Mouse (Mus musculus) intestine, embryonic 16.5 days (tissue): ENCODE results near the gene Plcb2. TPM values are rescaled to one million over a fixed set of nuclear protein-coding genes. Genes with fewer than 3 reads are reported as not detected.
A peak's percentile ranks its signal among the peaks of the same experiment; 100 is the strongest.

Source experiments
- ATAC-seq: fragments of 200-750 bp; cut with Nextera tagmentation; 2 replicates; pipeline ENCODE4 v1.8.0; 2017; ENCODE audit warnings: moderate TSS enrichment, moderate library complexity
- H3K27ac ChIP-seq: fragments of 300-500 bp; sonication (generic); 2 replicates; pipeline ENCODE4 v1.5.1; 2014; ENCODE audit warnings: mild to moderate bottlenecking, low read length
- H3K27me3 ChIP-seq: fragments of 300-500 bp; sonication (generic); replicated peaks from 2 replicates; pipeline ENCODE4 v1.6.1; 2014; ENCODE audit warnings: low read length, control low read depth, mixed read lengths; ENCODE audit not compliant: control insufficient read depth, insufficient read depth
- H3K36me3 ChIP-seq: fragments of 300-500 bp; sonication (generic); 2 replicates; pipeline ENCODE4 v1.6.1; 2014; ENCODE audit warnings: low read length, control low read depth; ENCODE audit not compliant: control insufficient read depth, insufficient read depth
- H3K4me1 ChIP-seq: fragments of 300-500 bp; sonication (generic); 2 replicates; pipeline ENCODE4 v1.6.1; 2014; ENCODE audit warnings: low read length, control low read depth, mixed read lengths; ENCODE audit not compliant: control insufficient read depth, insufficient read depth
- H3K4me2 ChIP-seq: fragments of 300-500 bp; sonication (generic); 2 replicates; pipeline ENCODE4 v1.6.1; 2014; ENCODE audit warnings: low read depth, low read length, control low read depth
- H3K4me3 ChIP-seq: fragments of 300-500 bp; sonication (generic); 2 replicates; pipeline ENCODE4 v1.5.1; 2014; ENCODE audit warnings: mild to moderate bottlenecking, low read length
- H3K9ac ChIP-seq: fragments of 300-500 bp; sonication (generic); 2 replicates; pipeline ENCODE4 v1.6.1; 2014; ENCODE audit warnings: low read depth, low read length
- H3K9me3 ChIP-seq: fragments of 300-500 bp; sonication (generic); 2 replicates; pipeline ENCODE4 v1.6.1; 2016; ENCODE audit warnings: low read length, control low read depth; ENCODE audit not compliant: control insufficient read depth
- WGBS: fragments of 180-500 bp; shearing (Covaris S2); extraction: QIAGEN DNeasy Blood & Tissue Kit; methylation state at CpG from one replicate; pipeline ENCODE4 v1.1.7; 2014; 5-methylcytosine and 5-hydroxymethylcytosine counted together
- polyA plus RNA-seq: library from polyadenylated mRNA; unstranded; fragments of >200 nt; fragmentation: Nextera tagmentation; extraction: Ambion mirVana; gene quantifications from 2 replicates; pipeline ENCODE4 v1.2.1, GENCODE M21; 2015

Plcb2 gene
- polyA plus RNA-seq, 1 experiment from 2014 or later = 0.99 TPM

DNA sequence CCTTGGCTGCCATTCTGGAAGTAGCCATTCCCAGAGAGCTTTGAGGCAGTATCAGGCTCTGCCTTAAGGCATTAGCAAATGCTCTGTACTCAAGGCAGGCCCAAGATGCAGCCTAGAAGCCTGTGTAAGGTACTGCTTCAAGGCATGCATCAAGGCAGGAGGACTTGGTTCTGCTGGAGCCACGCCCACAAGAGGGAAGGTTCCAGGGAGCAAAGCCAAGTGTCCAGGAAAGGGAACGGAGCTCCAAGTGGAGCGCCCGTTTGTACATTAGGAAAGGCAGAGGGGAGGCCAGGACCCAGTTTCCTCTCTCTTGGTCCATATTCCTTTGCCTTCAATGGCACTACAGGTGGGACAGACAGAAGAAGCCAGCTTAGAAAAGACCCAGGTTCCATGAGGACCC, 19.8 kb downstream of the Plcb2 start:
- WGBS = 67% methylated on average over 4 of the region's 4 CpGs
- peaks cover 76% of the 10 kb centered on the region for H3K27me3 ChIP-seq

GRCm38 (mm10) chr2:118706436-118706835, 21.8 kb downstream of the Plcb2 start:
- peaks cover 82% of the 10 kb centered on the region for H3K27me3 ChIP-seq
- WGBS = 19% methylated on average over 6 of the region's 6 CpGs
- no peak for ATAC-seq
- no peak overlapping the region for H3K9ac ChIP-seq
- H3K27ac ChIP-seq = no peak overlapping the region
- no peaks in the 10 kb centered on the region for H3K36me3 ChIP-seq
- no peaks in the 10 kb centered on the region for H3K9me3 ChIP-seq
- H3K4me2 ChIP-seq = no peak overlapping the region
- peaks cover 26% of the 10 kb centered on the region for H3K4me1 ChIP-seq
- no peak overlapping the region for H3K4me3 ChIP-seq

More for the DNA sequence above, 19.8 kb downstream of the Plcb2 start:
- Histone ChIP-seq H3K4me3 (no peak overlapping the region), H3K4me2 (no peak overlapping the region), H3K9me3 (no peaks in the 10 kb centered on the region), H3K9ac (no peak overlapping the region), H3K4me1 (peaks cover 19% of the 10 kb centered on the region), H3K27ac (no peak overlapping the region), H3K36me3 (no peaks in the 10 kb centered on the region)
- no peak for ATAC-seq

- Histone ChIP-seq H3K9ac (peak within 1 kb of the TSS; percentile 56), H3K27me3 (peaks cover 81% of the 10 kb centered on the region), H3K4me3 (peak within 1 kb of the TSS; percentile 51), H3K4me1 (peaks cover 21% of the 10 kb centered on the region), H3K27ac (no peak within 1 kb of the TSS), H3K9me3 (no peaks in the 10 kb centered on the region), H3K4me2 (peak within 1 kb of the TSS; percentile 78), H3K36me3 (no peaks in the 10 kb centered on the region)
- ATAC-seq = no peak
- WGBS = 2% methylated on average over 40 of the region's 50 CpGs
Measured at GRCm38 (mm10) chr2:118703913-118704730, 24.1 kb downstream of the Plcb2 start, which contains the start of gene Ankrd63. Ankrd63 (minus strand) TSS chr2:118703963.

GRCm38 (mm10) chr2:118702883-118703761, 25.1 kb downstream of the Plcb2 start:
- Histone ChIP-seq H3K27ac (no peak overlapping the region), H3K27me3 (peaks cover 73% of the 10 kb centered on the region), H3K4me3 (peak overlapping the region; percentile 51), H3K9ac (peak overlapping the region; percentile 56), H3K36me3 (no peaks in the 10 kb centered on the region), H3K9me3 (no peaks in the 10 kb centered on the region), H3K4me2 (peak overlapping the region; percentile 78), H3K4me1 (peaks cover 21% of the 10 kb centered on the region)
- under 1% methylated on average over 91 of the region's 93 CpGs for WGBS
- ATAC-seq = peak; percentile 47

DNA sequence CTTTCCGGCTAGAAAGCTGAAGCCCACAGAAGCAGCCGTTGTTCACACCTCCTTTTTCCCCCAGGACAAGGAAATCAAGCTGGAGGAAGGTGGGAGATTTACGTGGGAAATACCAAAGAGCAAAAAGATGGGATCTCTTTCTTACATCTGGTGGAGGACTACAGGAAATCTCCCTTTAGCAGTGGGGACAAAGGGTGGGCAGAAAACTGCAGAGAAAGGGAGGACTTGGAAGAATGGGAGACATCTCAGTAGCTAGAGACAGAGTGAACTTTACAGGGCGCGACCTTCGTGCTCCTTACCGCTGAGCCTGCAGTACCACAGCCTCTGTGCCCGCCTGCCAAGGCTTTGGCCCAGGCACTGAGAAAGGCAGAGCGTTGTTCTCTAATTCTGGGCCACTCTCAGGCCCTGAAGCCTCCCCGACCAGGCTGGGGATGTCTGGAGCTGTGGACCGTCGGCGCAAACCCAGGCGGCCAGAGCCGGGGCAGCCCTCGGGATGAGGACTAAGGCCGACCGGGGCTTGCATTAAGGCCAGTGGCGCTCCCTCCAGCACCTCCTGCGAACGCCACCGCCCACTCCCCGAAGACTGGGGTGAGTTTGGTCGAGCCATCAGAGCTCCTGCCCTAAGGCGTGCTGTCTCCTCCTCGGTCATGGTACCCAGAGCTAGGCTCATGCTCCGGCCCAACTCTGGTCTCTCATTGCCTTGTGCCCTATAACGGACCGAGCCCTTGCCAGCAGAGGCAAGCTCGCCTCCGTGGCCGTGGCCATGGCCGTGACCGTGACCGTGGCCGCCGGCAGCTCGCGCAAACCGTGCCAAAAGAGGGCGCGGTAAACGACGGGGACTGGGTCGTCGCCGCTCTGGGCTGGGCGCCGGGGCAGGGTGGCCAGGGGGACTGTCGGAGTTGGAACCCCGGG, 26.0 kb downstream of the Plcb2 start:
- WGBS = 11% methylated on average over 51 of the region's 51 CpGs
- no peak for ATAC-seq
- Histone ChIP-seq H3K4me2 (peak overlapping the region; percentile 78), H3K9me3 (no peaks in the 10 kb centered on the region), H3K27ac (no peak overlapping the region), H3K9ac (peak overlapping the region; percentile 53; the same call in 1 of the 2 replicates), H3K4me3 (peak overlapping the region; percentile 51), H3K27me3 (peaks cover 67% of the 10 kb centered on the region), H3K36me3 (no peaks in the 10 kb centered on the region), H3K4me1 (peaks cover 21% of the 10 kb centered on the region)

DNA sequence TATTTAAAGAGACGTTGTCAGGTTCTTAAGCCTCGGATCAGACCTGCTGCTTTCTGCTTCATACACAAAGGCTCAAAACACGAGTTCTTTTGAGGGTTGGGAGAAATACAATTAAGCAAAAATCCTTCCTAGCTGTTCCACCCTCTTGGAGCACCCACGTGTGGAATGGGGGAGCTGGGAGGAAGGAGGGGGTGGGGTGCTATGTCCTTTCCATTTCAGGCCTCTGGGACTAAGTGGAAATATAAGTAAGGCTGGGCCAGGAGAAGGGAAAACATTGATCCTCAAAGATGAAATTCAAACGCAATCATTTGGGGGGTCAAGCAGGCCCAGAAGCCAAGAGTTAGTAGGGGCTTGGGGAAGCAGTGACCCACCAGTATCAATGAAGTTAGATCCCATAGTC, 27.1 kb downstream of the Plcb2 start:
- no peaks in the 10 kb centered on the region for H3K36me3 ChIP-seq
- H3K4me1 ChIP-seq = peaks cover 28% of the 10 kb centered on the region
- WGBS = 24% methylated on average over 5 of the region's 5 CpGs
- H3K4me2 ChIP-seq = no peak overlapping the region
- H3K27ac ChIP-seq = no peak overlapping the region
- no peaks in the 10 kb centered on the region for H3K9me3 ChIP-seq
- no peak overlapping the region for H3K9ac ChIP-seq
- peaks cover 56% of the 10 kb centered on the region for H3K27me3 ChIP-seq
- H3K4me3 ChIP-seq = no peak overlapping the region
- no peak for ATAC-seq

- Histone ChIP-seq H3K27me3 (peaks cover 48% of the 10 kb centered on the region), H3K4me3 (peak overlapping the region; percentile 36), H3K9me3 (no peaks in the 10 kb centered on the region), H3K9ac (0 out of 2 replicates have a peak overlapping the region, but pooled peaks have one; percentile 21), H3K27ac (no peak overlapping the region), H3K36me3 (no peaks in the 10 kb centered on the region), H3K4me1 (peaks cover 28% of the 10 kb centered on the region), H3K4me2 (peak overlapping the region; percentile 56)
- ATAC-seq = peak; percentile 48; the same call in 1 of the 2 replicates
- WGBS = 3% methylated on average over 32 of the region's 32 CpGs
Measured at GRCm38 (mm10) chr2:118700179-118701062, 27.8 kb downstream of the Plcb2 start.

DNA sequence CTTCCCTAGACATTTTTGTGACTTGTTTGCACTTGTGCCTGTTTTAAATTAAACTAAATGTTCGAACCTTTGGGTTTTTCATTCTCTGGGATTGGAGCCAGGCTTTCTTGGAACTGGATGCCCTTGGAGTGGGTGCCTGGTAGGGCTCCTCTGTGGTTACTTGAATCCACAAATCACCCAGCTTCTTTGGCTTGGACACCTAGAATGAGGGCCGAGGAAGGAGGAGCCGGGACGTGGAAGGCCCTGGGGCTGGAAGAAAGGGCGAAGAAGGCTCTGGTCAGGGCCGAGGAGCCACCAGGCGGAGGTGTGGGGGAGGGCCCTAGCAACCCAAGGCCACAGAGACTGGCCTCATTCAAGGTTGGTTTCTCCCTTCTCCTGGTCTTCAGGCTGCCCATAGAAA, 30.3 kb downstream of the Plcb2 start:
- Histone ChIP-seq H3K4me2 (no peak overlapping the region), H3K9me3 (no peaks in the 10 kb centered on the region), H3K4me3 (no peak overlapping the region), H3K36me3 (no peaks in the 10 kb centered on the region), H3K27ac (peak overlapping the region; percentile 48; the same call in 1 of the 2 replicates), H3K27me3 (peaks cover 25% of the 10 kb centered on the region), H3K9ac (no peak overlapping the region), H3K4me1 (peaks cover 17% of the 10 kb centered on the region)
- WGBS = 40% methylated on average over 7 of the region's 7 CpGs
- ATAC-seq = no peak
